Mouse (Mus musculus) neural tube, embryonic 14.5 days (tissue): Measurements from ENCODE around the gene Tas2r125. TPM values are rescaled to one million over a fixed set of nuclear protein-coding genes. Genes with fewer than 3 reads are reported as not detected.
"Not testable (repeated sequence)": the region's sequence is repeated elsewhere in the genome, so short reads cannot be mapped to it uniquely, and the experiment has no call there.

Source experiments
- ATAC-seq: fragments of 200-750 bp; cut with Nextera tagmentation; 2 replicates; pipeline ENCODE4 v1.8.0; 2017; ENCODE audit warnings: low read depth, mild to moderate bottlenecking, moderate TSS enrichment, moderate library complexity
- H3K27ac ChIP-seq: fragments of 300-500 bp; sonication (generic); 2 replicates; pipeline ENCODE4 v1.5.1; 2014; ENCODE audit warnings: low read depth, mild to moderate bottlenecking, control low read depth, low read length, moderate library complexity, mixed read lengths
- H3K27me3 ChIP-seq: fragments of 300-500 bp; sonication (generic); 2 replicates; pipeline ENCODE4 v1.6.1; 2014; ENCODE audit warnings: low read length; ENCODE audit not compliant: control insufficient read depth, insufficient read depth
- H3K36me3 ChIP-seq: fragments of 300-500 bp; sonication (generic); 2 replicates; pipeline ENCODE4 v1.6.1; 2014; ENCODE audit warnings: low read length, mixed read lengths; ENCODE audit not compliant: control insufficient read depth, insufficient read depth
- H3K4me1 ChIP-seq: fragments of 300-500 bp; sonication (generic); 2 replicates; pipeline ENCODE4 v1.6.1; 2014; ENCODE audit warnings: low read length; ENCODE audit not compliant: control insufficient read depth, insufficient read depth
- H3K4me2 ChIP-seq: fragments of 300-500 bp; sonication (generic); 2 replicates; pipeline ENCODE4 v1.6.1; 2014; ENCODE audit warnings: mild to moderate bottlenecking, low read depth, low read length, control low read depth
- H3K4me3 ChIP-seq: fragments of 300-500 bp; sonication (generic); 2 replicates; pipeline ENCODE4 v1.5.1; 2014; ENCODE audit warnings: low read depth, low read length, control low read depth, mixed read lengths
- H3K9ac ChIP-seq: fragments of 300-500 bp; sonication (generic); replicated peaks from 2 replicates; pipeline ENCODE4 v1.6.1; 2014; ENCODE audit warnings: low read depth, mild to moderate bottlenecking, control low read depth, low read length, mixed read lengths
- H3K9me3 ChIP-seq: fragments of 300-500 bp; sonication (generic); 2 replicates; pipeline ENCODE4 v1.6.1; 2016; ENCODE audit warnings: low read length; ENCODE audit not compliant: control insufficient read depth
- WGBS: fragments of 180-500 bp; shearing (Covaris S2); extraction: QIAGEN DNeasy Blood & Tissue Kit; methylation state at CpG from one replicate; pipeline ENCODE4 v1.1.7; 2014; 5-methylcytosine and 5-hydroxymethylcytosine counted together
- polyA plus RNA-seq: library from polyadenylated mRNA; unstranded; fragments of >200 nt; fragmentation: Nextera tagmentation; extraction: Ambion mirVana; gene quantifications from 2 replicates; pipeline ENCODE4 v1.2.1, GENCODE M21; 2014

Gene Tas2r125
- 0.29 and 0.30 TPM in 2 replicates for polyA plus RNA-seq

DNA sequence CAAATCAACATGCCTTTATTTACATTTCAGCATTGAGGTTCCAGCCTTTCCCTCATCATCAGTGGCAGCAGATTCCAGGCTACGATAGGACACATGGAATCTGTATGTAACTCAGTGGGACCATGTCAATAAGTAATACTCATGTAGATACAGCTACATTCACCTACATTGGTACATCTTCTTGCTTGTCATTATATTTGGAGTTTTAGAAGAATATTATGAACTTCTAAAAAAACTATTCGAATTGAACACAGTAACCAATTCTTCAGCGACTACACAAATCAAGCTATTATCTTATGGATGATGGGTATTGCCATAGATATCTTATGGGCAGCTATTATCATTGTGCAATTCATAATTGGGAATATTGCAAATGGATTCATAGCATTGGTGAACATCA is at the start of gene Tas2r125:
Tas2r125 (plus strand) TSS at position 301 of the 400 bp plus-strand sequence.
- H3K9me3 ChIP-seq, result no peaks in the 10 kb centered on the region
- no peak within 1 kb of the TSS for H3K9ac ChIP-seq
- H3K27ac ChIP-seq, result no peak within 1 kb of the TSS
- H3K27me3 ChIP-seq, result no peaks in the 10 kb centered on the region
- H3K4me3 ChIP-seq, result no peak within 1 kb of the TSS
- 82% methylated on average over 3 of the region's 3 CpGs for WGBS
- ATAC-seq, result no peak
- no peaks in the 10 kb centered on the region for H3K36me3 ChIP-seq
- H3K4me2 ChIP-seq, result no peak within 1 kb of the TSS
- H3K4me1 ChIP-seq, result no peaks in the 10 kb centered on the region

DNA sequence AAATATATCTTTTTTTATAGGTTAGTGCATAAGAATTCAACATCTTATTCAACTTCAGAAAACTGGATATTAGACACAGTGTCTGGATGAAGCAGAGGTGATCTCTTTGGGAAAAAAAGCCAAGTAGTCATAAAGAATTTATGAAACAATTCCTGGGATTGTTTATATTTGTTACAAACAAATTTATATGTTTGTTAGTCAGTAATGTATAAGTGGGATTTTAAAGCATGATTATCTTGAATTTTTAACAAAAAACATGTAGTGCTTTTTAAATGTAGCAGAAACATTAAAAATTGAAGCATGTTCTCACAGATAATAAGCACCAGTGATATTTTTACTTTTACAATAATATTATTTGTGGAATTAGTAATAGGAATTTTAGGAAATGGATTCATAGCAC is 41.7 kb upstream of the Tas2r125 start, which contains the start of gene Tas2r110:
Tas2r110 (plus strand) TSS at position 301 of the 400 bp plus-strand sequence.
- no peak within 1 kb of the TSS for H3K27ac ChIP-seq
- H3K4me2 ChIP-seq, result no peak within 1 kb of the TSS
- no peaks in the 10 kb centered on the region for H3K4me1 ChIP-seq
- H3K9me3 ChIP-seq, result no peaks in the 10 kb centered on the region
- H3K4me3 ChIP-seq, result no peak within 1 kb of the TSS
- no peak for ATAC-seq
- no peak within 1 kb of the TSS for H3K9ac ChIP-seq
- no peaks in the 10 kb centered on the region for H3K36me3 ChIP-seq
- no peaks in the 10 kb centered on the region for H3K27me3 ChIP-seq

DNA sequence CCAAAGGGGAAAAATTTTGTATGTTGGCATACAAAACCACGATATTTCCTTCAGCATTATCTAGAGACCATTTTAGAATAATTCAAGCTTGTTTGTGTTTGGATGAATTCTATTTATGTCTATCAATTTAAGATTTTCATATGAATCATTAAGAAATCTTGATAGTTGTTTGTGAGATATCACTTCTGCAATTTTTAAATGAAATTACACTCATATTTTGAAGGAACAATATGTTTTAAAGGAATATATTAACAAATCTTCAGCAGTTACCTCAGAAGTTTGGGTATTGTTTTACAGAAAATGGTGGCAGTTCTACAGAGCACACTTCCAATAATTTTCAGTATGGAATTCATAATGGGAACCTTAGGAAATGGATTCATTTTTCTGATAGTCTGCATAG is 16.7 kb upstream of the Tas2r125 start, which contains the start of gene Tas2r113:
Tas2r113 (plus strand) TSS at position 301 of the 400 bp plus-strand sequence.
- 72% methylated on average over 1 of the region's 1 CpGs for WGBS
- no peak within 1 kb of the TSS for H3K4me3 ChIP-seq
- no peaks in the 10 kb centered on the region for H3K27me3 ChIP-seq
- H3K9ac ChIP-seq, result no peak within 1 kb of the TSS
- H3K27ac ChIP-seq, result no peak within 1 kb of the TSS
- no peaks in the 10 kb centered on the region for H3K36me3 ChIP-seq
- no peaks in the 10 kb centered on the region for H3K9me3 ChIP-seq
- H3K4me1 ChIP-seq, result no peaks in the 10 kb centered on the region
- no peak for ATAC-seq
- no peak within 1 kb of the TSS for H3K4me2 ChIP-seq

DNA sequence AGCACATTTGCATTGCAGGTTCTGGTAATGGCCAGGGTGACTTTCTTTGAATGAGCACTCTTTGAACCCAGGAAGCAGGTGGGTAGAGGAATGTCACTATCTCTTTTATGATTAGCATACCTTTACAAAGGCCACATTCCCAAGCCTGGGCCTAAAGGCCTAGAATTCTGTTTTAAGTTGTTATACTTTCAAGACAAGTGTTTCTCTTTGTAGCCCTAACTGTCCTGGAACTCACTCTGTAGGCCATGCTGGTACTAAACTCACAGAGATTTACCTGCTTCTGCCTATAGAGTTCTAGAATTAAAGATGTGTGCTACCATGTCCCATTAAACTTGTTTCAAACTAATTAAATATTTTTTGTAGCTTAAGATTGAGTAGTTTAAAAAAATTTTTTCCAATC is 31.9 kb downstream of the Tas2r125 start:
- not testable (repeated sequence) for H3K27ac ChIP-seq, H3K4me1 ChIP-seq, H3K9ac ChIP-seq, H3K4me2 ChIP-seq, H3K4me3 ChIP-seq, H3K27me3 ChIP-seq, H3K36me3 ChIP-seq, ATAC-seq, H3K9me3 ChIP-seq

DNA sequence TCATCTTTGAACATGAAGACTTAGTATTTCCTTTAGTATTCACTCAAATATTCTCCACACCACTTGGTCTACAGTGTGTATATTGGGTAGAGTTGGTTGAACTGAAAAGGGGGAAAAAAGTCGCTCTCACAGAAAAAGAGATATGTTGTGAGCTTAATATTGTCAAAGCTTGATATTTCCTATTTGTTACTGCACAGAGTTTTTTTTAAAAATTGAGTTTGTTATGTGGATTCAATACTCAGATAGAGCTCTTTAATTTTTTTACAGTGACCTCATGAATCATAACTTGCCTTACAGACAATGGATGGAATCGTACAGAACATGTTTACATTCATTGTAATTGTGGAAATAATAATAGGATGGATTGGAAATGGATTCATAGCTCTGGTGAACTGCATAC is 41.4 kb downstream of the Tas2r125 start, which contains the start of gene Tas2r129:
Tas2r129 (plus strand) TSS at position 301 of the 400 bp plus-strand sequence.
- Histone ChIP-seq H3K9me3 (no peaks in the 10 kb centered on the region), H3K4me1 (no peaks in the 10 kb centered on the region), H3K4me3 (no peak within 1 kb of the TSS), H3K27me3 (no peaks in the 10 kb centered on the region), H3K4me2 (no peak within 1 kb of the TSS), H3K36me3 (no peaks in the 10 kb centered on the region), H3K27ac (no peak within 1 kb of the TSS), H3K9ac (no peak within 1 kb of the TSS)
- WGBS, result 83% methylated on average over 2 of the region's 2 CpGs
- no peak for ATAC-seq

DNA sequence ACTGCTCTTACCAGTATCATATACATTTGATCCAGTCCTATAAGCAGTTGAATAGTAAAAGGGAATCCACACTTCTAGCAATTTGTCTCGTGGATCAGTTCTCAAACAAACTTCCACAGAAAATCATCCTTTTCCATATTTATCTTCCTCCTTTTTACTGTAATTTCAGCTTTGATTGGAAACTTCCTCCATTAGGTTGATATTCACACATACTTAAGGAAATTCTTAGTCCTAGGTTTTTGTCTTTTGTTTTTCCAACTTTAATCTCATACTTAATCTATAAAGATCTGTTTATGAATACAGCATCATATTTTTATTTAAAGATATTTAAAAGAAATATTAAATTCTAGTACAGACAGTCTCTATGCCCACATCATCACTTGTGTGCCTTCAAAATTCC is 48.4 kb downstream of the Tas2r125 start, which contains the start of gene Tas2r131:
Tas2r131 (minus strand) TSS at position 101 of the 400 bp plus-strand sequence.
- H3K9ac ChIP-seq, result no peak within 1 kb of the TSS
- H3K4me2 ChIP-seq, result no peak within 1 kb of the TSS
- no peaks in the 10 kb centered on the region for H3K9me3 ChIP-seq
- H3K27me3 ChIP-seq, result no peaks in the 10 kb centered on the region
- no peak within 1 kb of the TSS for H3K27ac ChIP-seq
- 69% methylated on average over 1 of the region's 1 CpGs for WGBS
- no peaks in the 10 kb centered on the region for H3K4me1 ChIP-seq
- H3K4me3 ChIP-seq, result no peak within 1 kb of the TSS
- H3K36me3 ChIP-seq, result no peaks in the 10 kb centered on the region
- ATAC-seq, result no peak

Other genes starting within 250 kb of the Tas2r125 start
- gene Tas2r121, start 208.6 kb upstream of the Tas2r125 start, polyA plus RNA-seq, result not detected in 2 replicates
- gene Tas2r122, start 197.7 kb upstream of the Tas2r125 start, polyA plus RNA-seq, result not detected in 2 replicates
- not detected in 2 replicates for gene Tas2r115, start 171.6 kb upstream of the Tas2r125 start, polyA plus RNA-seq
- gene Tas2r124, start 154.9 kb upstream of the Tas2r125 start, polyA plus RNA-seq, result not detected in 2 replicates
- gene Tas2r102, start 147.5 kb upstream of the Tas2r125 start, polyA plus RNA-seq, result not detected in 2 replicates
- not detected in 2 replicates for gene Tas2r136, start 131.5 kb upstream of the Tas2r125 start, polyA plus RNA-seq
- gene Tas2r117, start 106.8 kb upstream of the Tas2r125 start, polyA plus RNA-seq, result not detected in 2 replicates
- gene Tas2r123, start 62.5 kb upstream of the Tas2r125 start, polyA plus RNA-seq, result not detected in 2 replicates
- not detected in 2 replicates for gene Tas2r116, start 54.2 kb upstream of the Tas2r125 start, polyA plus RNA-seq
- not detected in 2 replicates for gene Tas2r110, start 41.6 kb upstream of the Tas2r125 start, polyA plus RNA-seq
- gene Tas2r113, start 16.6 kb upstream of the Tas2r125 start, polyA plus RNA-seq, result not detected in 2 replicates
- not detected in 2 replicates for gene Tas2r129, start 41.5 kb downstream of the Tas2r125 start, polyA plus RNA-seq
- not detected in 2 replicates for gene Tas2r131, start 48.3 kb downstream of the Tas2r125 start, polyA plus RNA-seq
- not detected in 2 replicates for gene Tas2r109, start 71.3 kb downstream of the Tas2r125 start, polyA plus RNA-seq
- gene Tas2r103, start 127.5 kb downstream of the Tas2r125 start, polyA plus RNA-seq, result not detected in 2 replicates
- gene Tas2r140, start 146.2 kb downstream of the Tas2r125 start, polyA plus RNA-seq, result not detected in 2 replicates
- 121 and 124 TPM in 2 replicates for gene Smim10l1, start 195.3 kb downstream of the Tas2r125 start, polyA plus RNA-seq